Comparison of ENCODE assay signal across 8 mouse cellular contexts in the genomic region with DNA sequence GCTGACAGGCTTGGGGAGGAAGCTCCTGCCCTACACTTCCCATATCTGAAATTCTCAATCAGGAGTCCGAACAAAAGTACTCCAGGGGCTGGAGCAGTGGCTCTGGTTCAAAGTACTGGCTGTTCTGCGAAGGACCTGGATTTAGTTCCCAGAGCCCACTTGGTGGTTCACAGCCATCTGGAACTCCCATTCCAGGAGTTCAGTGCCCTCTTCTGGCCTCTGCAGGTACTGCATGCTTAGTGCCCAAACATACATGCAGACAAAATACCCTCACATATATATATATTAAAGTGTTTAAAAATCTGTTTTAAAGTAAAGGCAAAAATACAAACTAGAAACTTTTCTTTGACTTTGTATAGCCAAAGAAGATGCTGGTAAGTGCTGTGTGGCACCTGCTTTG.
A peak's percentile ranks its signal among the peaks of the same experiment; 100 is the strongest.
DNase-seq lines count a peak whose midpoint lies in the region; ATAC-seq lines count a peak whose summit lies in the region.

No protein-coding gene starts in this region.

- H3K4me3 ChIP-seq in forebrain, embryonic 11.5 days (ENCODE audit: low read depth, low read length): no peak overlapping the region
- no peak overlapping the region for H3K4me3 ChIP-seq in forebrain, embryonic 16.5 days (replicated peaks; ENCODE audit: low read length)

- H3K27ac ChIP-seq in forebrain, embryonic 11.5 days (ENCODE audit: low read depth, low read length): no peak overlapping the region
- H3K27ac ChIP-seq in forebrain, embryonic 16.5 days (ENCODE audit: low read length): no peak overlapping the region

- no peak overlapping the region for H3K4me2 ChIP-seq in forebrain, embryonic 11.5 days (ENCODE audit: low read depth, low read length, severe bottlenecking)
- no peak overlapping the region for H3K4me2 ChIP-seq in forebrain, embryonic 16.5 days (ENCODE audit: low read length)

- no peak overlapping the region for H3K9ac ChIP-seq in forebrain, embryonic 11.5 days (ENCODE audit: low read length)
- H3K9ac ChIP-seq in forebrain, embryonic 16.5 days (replicated peaks; ENCODE audit: low read depth, low read length): no peak overlapping the region

- no peaks in the 10 kb centered on the region for H3K27me3 ChIP-seq in forebrain, embryonic 11.5 days (ENCODE audit: control insufficient read depth, insufficient read depth, low read length)
- no peaks in the 10 kb centered on the region for H3K27me3 ChIP-seq in forebrain, embryonic 16.5 days (replicated peaks; ENCODE audit: control insufficient read depth, insufficient read depth, low read length)

- DNase-seq in forebrain, embryonic 11.5 days (ENCODE audit: low spot score): peak; percentile 69
- DNase-seq in retina, embryonic 14.5 days (ENCODE audit: low spot score): peak; percentile 46
- DNase-seq in retina, postnatal 1 day: no peak
- DNase-seq in kidney, postnatal 14 days: peak; percentile 33
- DNase-seq in thymus, postnatal 36 days: peak; percentile 65 to 69
- DNase-seq in layer of hippocampus, postnatal 10 days (ENCODE audit: low spot score in 2 of 2): no peak
- DNase-seq in layer of hippocampus, adult 9-10 months (ENCODE audit: low spot score): no peak

- 97% methylated on average over 2 of the region's 2 CpGs for WGBS in forebrain, embryonic 11.5 days
- WGBS in forebrain, embryonic 16.5 days: 98% methylated on average over 2 of the region's 2 CpGs

- no peak for ATAC-seq in forebrain, embryonic 11.5 days (replicated peaks; ENCODE audit: low FRiP score)
- no peak for ATAC-seq in forebrain, embryonic 16.5 days

- peaks cover 2% of the 10 kb centered on the region for H3K36me3 ChIP-seq in forebrain, embryonic 11.5 days (ENCODE audit: control insufficient read depth, insufficient read depth, low read length)
- peaks cover 7% of the 10 kb centered on the region for H3K36me3 ChIP-seq in forebrain, embryonic 16.5 days (ENCODE audit: control insufficient read depth, insufficient read depth)

- no peaks in the 10 kb centered on the region for H3K4me1 ChIP-seq in forebrain, embryonic 11.5 days (replicated peaks; ENCODE audit: control insufficient read depth, insufficient read depth, low read length)
- H3K4me1 ChIP-seq in forebrain, embryonic 16.5 days (replicated peaks; ENCODE audit: control insufficient read depth, insufficient read depth, low read length): peaks cover 22% of the 10 kb centered on the region

- H3K9me3 ChIP-seq in forebrain, embryonic 11.5 days (ENCODE audit: control insufficient read depth, low read length): no peaks in the 10 kb centered on the region
- H3K9me3 ChIP-seq in forebrain, embryonic 16.5 days (ENCODE audit: control insufficient read depth, low read length): no peaks in the 10 kb centered on the region

Comparison
In these comparisons a context has a peak if more than half of its experiments do, and no peak if none do; other contexts are left out.
1. DNase-seq: peak in forebrain, embryonic 11.5 days (single experiment), retina, embryonic 14.5 days (single experiment), kidney, postnatal 14 days (single experiment) and thymus, postnatal 36 days (2 of 2); none in retina, postnatal 1 day (single experiment), layer of hippocampus, postnatal 10 days (0 of 2) and layer of hippocampus, adult 9-10 months (single experiment).